Comparison of ENCODE assay signal across 16 mouse cellular contexts in genomic region chr9:113394320-113394719, GRCm38 (mm10).
"Had no signal": no experiment of that assay in that cellular context is flagged by ENCODE, and none has a peak within 500 bp of the region (broad histone marks: within the 10 kb centered on the region; RNA-seq: fewer than 3 reads in every experiment).

No protein-coding gene starts in this region.

- DNase-seq: retina, postnatal 1 day; right cerebral cortex, adult 18-20 months; right cerebral cortex, postnatal 14 days; right cerebral cortex, postnatal 25 days; right cerebral cortex, postnatal 4 days; spleen, adult 18-20 months; thymus, adult 18-20 months; thymus, adult 2 months; thymus, postnatal 14 days; thymus, postnatal 25 days; thymus, postnatal 36 days; thymus, postnatal 4 days had no signal

- H3K27ac ChIP-seq: neural tube, embryonic 13.5 days; neural tube, embryonic 15.5 days; stomach, embryonic 15.5 days; stomach, postnatal 0 days had no signal

- H3K4me3 ChIP-seq: neural tube, embryonic 13.5 days; neural tube, embryonic 15.5 days; stomach, embryonic 15.5 days had no signal
